Mouse (Mus musculus) embryonic fibroblast, embryonic 13.5 days (primary cell): Measurements from ENCODE around the gene Mcrs1.

ENCODE experiments used
- CTCF ChIP-seq: IDR thresholded peaks from 2 replicates; pipeline ENCODE4 v1.5.1; 2011; ENCODE audit warnings: mild to moderate bottlenecking, control low read depth, low read length, moderate library complexity, borderline replicate concordance; ENCODE audit not compliant: insufficient read depth
- POLR2A ChIP-seq: IDR thresholded peaks from 2 replicates; pipeline ENCODE4 v1.6.1; 2011; ENCODE audit warnings: low read depth, mild to moderate bottlenecking, control low read depth, low read length, moderate library complexity

- no peak for TF ChIP-seq CTCF
- no peak for TF ChIP-seq POLR2A
These were observed 19.8 kb downstream of the Mcrs1 start for GRCm38 (mm10) chr15:99231998-99232397.
